ENCODE assay signal across 23 mouse cellular contexts in the genomic region with DNA sequence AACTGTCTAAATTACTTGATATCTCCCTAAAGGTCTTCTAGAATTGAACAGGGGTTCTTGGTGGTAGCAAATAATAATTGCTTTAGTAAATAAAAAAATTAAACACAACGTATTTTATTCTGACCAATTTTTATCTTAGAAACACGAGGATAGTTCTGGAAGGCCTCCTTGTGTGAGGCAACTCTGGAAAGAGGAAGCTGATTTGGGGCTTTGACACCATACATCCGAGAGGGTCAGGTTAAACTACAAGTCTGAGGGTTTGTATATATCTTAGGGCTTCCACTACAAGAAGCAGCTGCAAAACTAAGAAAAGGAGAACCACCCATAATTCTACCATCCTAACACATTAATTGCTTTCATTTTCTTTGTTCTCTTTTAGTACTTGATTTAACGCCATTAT. TPM values are rescaled to one million over a fixed set of nuclear protein-coding genes. Genes with fewer than 3 reads are reported as not detected.
A peak's percentile ranks its signal among the peaks of the same experiment; 100 is the strongest.
DNase-seq lines count a peak whose midpoint lies in the region; ATAC-seq and TF ChIP-seq lines count a peak whose summit lies in the region.
"Had no signal": no experiment of that assay in that cellular context is flagged by ENCODE, and none has a peak within 500 bp of the region (broad histone marks: within the 10 kb centered on the region; RNA-seq: fewer than 3 reads in every experiment).

No protein-coding gene starts in this region.

- TF ChIP-seq CTCF in kidney, postnatal 0 days (IDR thresholded peaks at IDR 0.05; ENCODE audit: low read depth): no peak
- no peak for TF ChIP-seq CTCF in forebrain, postnatal 0 days (IDR thresholded peaks at IDR 0.05; ENCODE audit: low read depth)

- H3K4me1 ChIP-seq in kidney, postnatal 0 days (replicated peaks; ENCODE audit: insufficient read depth, low read length): peaks cover 4% of the 10 kb centered on the region; the same call in 1 of the 2 replicates
- H3K4me1 ChIP-seq in forebrain, postnatal 0 days (ENCODE audit: insufficient read depth): peaks cover 4% of the 10 kb centered on the region

- WGBS in kidney, postnatal 0 days: 53% methylated on average over 4 of the region's 4 CpGs
- 74% methylated on average over 4 of the region's 4 CpGs for WGBS in forebrain, postnatal 0 days

- no peak overlapping the region for H3K9ac ChIP-seq in kidney, postnatal 0 days (ENCODE audit: low read depth, low read length)
- H3K9ac ChIP-seq in forebrain, postnatal 0 days: no peak overlapping the region
- H3K9ac ChIP-seq: embryonic facial prominence, embryonic 15.5 days; heart, embryonic 13.5 days; hindbrain, embryonic 13.5 days had no signal

- DNase-seq in kidney, postnatal 0 days (ENCODE audit: low spot score): peak; percentile 79
- no peak for DNase-seq in kidney, postnatal 36 days
- no peak for DNase-seq in forebrain, postnatal 0 days
- no peak for DNase-seq in T-cell, adult 2 months (ENCODE audit: low spot score)
- no peak for DNase-seq in heart, adult 11 months
- DNase-seq: adrenal gland, adult 2 months; adrenal gland, postnatal 25 days; cerebellum, adult 2 months; cerebellum, postnatal 10 days; embryo, embryonic 11 days; gastrocnemius, postnatal 36 days; heart, adult 2 months; heart, postnatal 36 days had no signal

- ATAC-seq in kidney, postnatal 0 days (replicated peaks; ENCODE audit: low FRiP score, low read depth): no peak
- ATAC-seq in common myeloid progenitor, adult 5-6 weeks (replicated peaks; ENCODE audit: low read depth, poor library complexity, severe bottlenecking): peak; percentile 71
- peak; percentile 60 for ATAC-seq in megakaryocyte progenitor cell, adult 5-6 weeks (replicated peaks; ENCODE audit: poor library complexity)
- no peak for ATAC-seq in forebrain, postnatal 0 days
- ATAC-seq: forebrain, embryonic 14.5 days; hindbrain, postnatal 0 days; Patski had no signal

- H3K36me3 ChIP-seq in kidney, postnatal 0 days (ENCODE audit: insufficient read depth, low read length): no peaks in the 10 kb centered on the region
- no peaks in the 10 kb centered on the region for H3K36me3 ChIP-seq in forebrain, postnatal 0 days (ENCODE audit: insufficient read depth)
- H3K36me3 ChIP-seq: embryonic facial prominence, embryonic 15.5 days; forebrain, embryonic 10.5 days; heart, embryonic 13.5 days; hindbrain, embryonic 13.5 days had no signal

- H3K27me3 ChIP-seq in kidney, postnatal 0 days (ENCODE audit: insufficient read depth, low read length): no peaks in the 10 kb centered on the region
- H3K27me3 ChIP-seq in forebrain, postnatal 0 days (ENCODE audit: insufficient read depth, low read length): no peaks in the 10 kb centered on the region
- H3K27me3 ChIP-seq: embryonic facial prominence, embryonic 15.5 days; heart, embryonic 13.5 days; hindbrain, embryonic 13.5 days; Patski had no signal

- no peaks in the 10 kb centered on the region for H3K9me3 ChIP-seq in kidney, postnatal 0 days (replicated peaks; ENCODE audit: low read length)
- H3K9me3 ChIP-seq in forebrain, postnatal 0 days (ENCODE audit: low read length): no peaks in the 10 kb centered on the region
- H3K9me3 ChIP-seq: embryonic facial prominence, embryonic 15.5 days; forebrain, embryonic 10.5 days; heart, embryonic 13.5 days; hindbrain, embryonic 13.5 days had no signal

- no peak overlapping the region for H3K27ac ChIP-seq in kidney, postnatal 0 days
- no peak overlapping the region for H3K27ac ChIP-seq in forebrain, postnatal 0 days (ENCODE audit: low read depth, low read length)
- H3K27ac ChIP-seq: embryonic facial prominence, embryonic 15.5 days; forebrain, embryonic 10.5 days; heart, adult 2 months; heart, embryonic 13.5 days; hindbrain, embryonic 13.5 days; hindbrain, postnatal 0 days had no signal

- no peak overlapping the region for H3K4me2 ChIP-seq in kidney, postnatal 0 days (ENCODE audit: low read length)
- no peak overlapping the region for H3K4me2 ChIP-seq in forebrain, postnatal 0 days (ENCODE audit: low read depth)
- H3K4me2 ChIP-seq: embryonic facial prominence, embryonic 15.5 days; heart, embryonic 13.5 days; hindbrain, embryonic 13.5 days had no signal

- H3K4me3 ChIP-seq in kidney, postnatal 0 days (replicated peaks; ENCODE audit: low read depth, low read length): no peak overlapping the region
- H3K4me3 ChIP-seq in forebrain, postnatal 0 days (ENCODE audit: low read depth, low read length): no peak overlapping the region
- H3K4me3 ChIP-seq: embryonic facial prominence, embryonic 15.5 days; erythroblast, embryonic 14.5 days; forebrain, embryonic 10.5 days; heart, adult 2 months; heart, embryonic 13.5 days; hindbrain, embryonic 13.5 days had no signal

RNA-seq across cellular contexts. Expression of a gene that starts 18.7 kb away (rescaled TPM):
- 112 and 118 TPM in 2 replicates for polyA plus RNA-seq in kidney, postnatal 0 days (2015; fragmentation: Nextera tagmentation; extraction: Ambion mirVana)
- total RNA-seq in common myeloid progenitor, adult 5-6 weeks (2017): 42.0 and 47.7 TPM in 2 replicates
- 54.5 and 70.3 TPM in 2 replicates for total RNA-seq in megakaryocyte progenitor cell, adult 5-6 weeks (2015)
- total RNA-seq in megakaryocyte progenitor cell, adult 5-6 weeks (2017): 49.6 and 51.7 TPM in 2 replicates
- 64.9 and 75.5 TPM in 2 replicates for total RNA-seq in forebrain, postnatal 0 days (2014; rRNA removed)
- 84.9 and 101 TPM in 2 replicates for polyA plus RNA-seq in forebrain, postnatal 0 days (2015; fragmentation: Nextera tagmentation; extraction: Ambion mirVana)

RNA-seq across cellular contexts. Expression of a gene that starts 20.8 kb away (rescaled TPM):
- polyA plus RNA-seq in kidney, postnatal 0 days (2015; fragmentation: Nextera tagmentation; extraction: Ambion mirVana): 0.64 and 1.9 TPM in 2 replicates
- not detected in 2 replicates for total RNA-seq in common myeloid progenitor, adult 5-6 weeks (2017)
- not detected in 2 replicates for total RNA-seq in megakaryocyte progenitor cell, adult 5-6 weeks (2015)
- not detected in 2 replicates for total RNA-seq in megakaryocyte progenitor cell, adult 5-6 weeks (2017)
- 81.9 and 84.2 TPM in 2 replicates for total RNA-seq in forebrain, postnatal 0 days (2014; rRNA removed)
- 179 and 215 TPM in 2 replicates for polyA plus RNA-seq in forebrain, postnatal 0 days (2015; fragmentation: Nextera tagmentation; extraction: Ambion mirVana)
- polyA plus RNA-seq: erythroblast, embryonic 14.5 days; Patski had no signal

Comparison
In these comparisons a context has a peak if more than half of its experiments do, and no peak if none do; other contexts are left out.
1. ATAC-seq: peak in common myeloid progenitor, adult 5-6 weeks (single experiment) and megakaryocyte progenitor cell, adult 5-6 weeks (single experiment); none in kidney, postnatal 0 days (single experiment) and forebrain, postnatal 0 days (single experiment).
2. RNA of a gene that starts 20.8 kb away (total RNA-seq): 81.9 to 84.2 TPM in forebrain, postnatal 0 days; not detected in common myeloid progenitor, adult 5-6 weeks and not detected in megakaryocyte progenitor cell, adult 5-6 weeks; every median in the first group is over 10 times any median in the second.